Mouse (Mus musculus): Measurements from ENCODE around the gene Tmem116.

- TF ChIP-seq CTCF (IDR thresholded peaks at IDR 0.05; ENCODE audit: control insufficient read depth, insufficient read depth, low read length), result no peak
- TF ChIP-seq POLR2A (IDR thresholded peaks at IDR 0.05; ENCODE audit: borderline replicate concordance, control insufficient read depth, low read depth, low read length), result no peak
Observed at GRCm38 (mm10) chr5:121518983-121519382, 67.3 kb downstream of the Tmem116 start.
